Mouse (Mus musculus): ENCODE data around the gene Slitrk5. TPM values are rescaled to one million over a fixed set of nuclear protein-coding genes. Genes with fewer than 3 reads are reported as not detected.
"Not testable (repeated sequence)": the region's sequence is repeated elsewhere in the genome, so short reads cannot be mapped to it uniquely, and the experiment has no call there.

Gene Slitrk5
- 33.8 and 40.8 TPM in 2 replicates for polyA plus RNA-seq (2015; fragmentation: Nextera tagmentation; extraction: Ambion mirVana)

GRCm38 (mm10) chr14:111674664-111675147 lies at the start of gene Slitrk5:
TSS of gene Slitrk5 (plus strand) at chr14:111675097.
- peak within 1 kb of the TSS; percentile 73 for H3K4me2 ChIP-seq
- H3K36me3 ChIP-seq, result no peaks in the 10 kb centered on the region; the same call in 1 of the 2 replicates
- WGBS, result 1% methylated on average over 22 of the region's 22 CpGs
- H3K9me3 ChIP-seq, result no peaks in the 10 kb centered on the region
- peak within 1 kb of the TSS; percentile 99 for H3K27ac ChIP-seq (replicated peaks)
- peak; percentile 67 for ATAC-seq (ENCODE audit: low FRiP score, low read depth)
- peak within 1 kb of the TSS; percentile 93 for H3K9ac ChIP-seq
- peaks cover 3% of the 10 kb centered on the region for H3K4me1 ChIP-seq (replicated peaks)
- no peaks in the 10 kb centered on the region for H3K27me3 ChIP-seq
- peak within 1 kb of the TSS; percentile 98 for H3K4me3 ChIP-seq

- ATAC-seq (ENCODE audit: low FRiP score, low read depth), result no peak
- 38% methylated on average over 1 of the region's 1 CpGs for WGBS
- no peaks in the 10 kb centered on the region for H3K9me3 ChIP-seq
- H3K9ac ChIP-seq, result no peak overlapping the region
- H3K4me2 ChIP-seq, result peak overlapping the region; percentile 23; the same call in 1 of the 2 replicates
- no peak overlapping the region for H3K4me3 ChIP-seq
- H3K4me1 ChIP-seq (replicated peaks), result no peaks in the 10 kb centered on the region; the same call in 1 of the 2 replicates
- no peak overlapping the region for H3K27ac ChIP-seq (replicated peaks)
- H3K36me3 ChIP-seq, result no peaks in the 10 kb centered on the region
- H3K27me3 ChIP-seq, result no peaks in the 10 kb centered on the region
Measured at GRCm38 (mm10) chr14:111672942-111673341, 2.0 kb upstream of the Slitrk5 start.

GRCm38 (mm10) chr14:111675211-111676165 lies 591 bp downstream of the Slitrk5 start:
- Histone ChIP-seq H3K4me2 (peak overlapping the region; percentile 73), H3K27ac (replicated peaks) (peak overlapping the region; percentile 99), H3K4me1 (replicated peaks) (peaks cover 10% of the 10 kb centered on the region), H3K36me3 (peaks cover 4% of the 10 kb centered on the region; the same call in 1 of the 2 replicates), H3K4me3 (peak overlapping the region; percentile 98), H3K9me3 (no peaks in the 10 kb centered on the region), H3K9ac (peak overlapping the region; percentile 93), H3K27me3 (no peaks in the 10 kb centered on the region)
- peak; percentile 76 for ATAC-seq (ENCODE audit: low FRiP score, low read depth)
- WGBS, result under 1% methylated on average over 92 of the region's 94 CpGs

GRCm38 (mm10) chr14:111676166-111676581 lies 1.3 kb downstream of the Slitrk5 start:
- H3K4me1 ChIP-seq (replicated peaks), result peaks cover 17% of the 10 kb centered on the region
- H3K27me3 ChIP-seq, result no peaks in the 10 kb centered on the region
- peak; percentile 65 for ATAC-seq (ENCODE audit: low FRiP score, low read depth)
- H3K9me3 ChIP-seq, result no peaks in the 10 kb centered on the region
- peaks cover 4% of the 10 kb centered on the region; the same call in 1 of the 2 replicates for H3K36me3 ChIP-seq
- WGBS, result under 1% methylated on average over 19 of the region's 19 CpGs
- peak overlapping the region; percentile 93 for H3K9ac ChIP-seq
- H3K4me3 ChIP-seq, result peak overlapping the region; percentile 98
- peak overlapping the region; percentile 73 for H3K4me2 ChIP-seq
- peak overlapping the region; percentile 99 for H3K27ac ChIP-seq (replicated peaks)

- peak overlapping the region; percentile 93 for H3K9ac ChIP-seq
- peaks cover 24% of the 10 kb centered on the region for H3K4me1 ChIP-seq (replicated peaks)
- no peaks in the 10 kb centered on the region for H3K9me3 ChIP-seq
- peaks cover 4% of the 10 kb centered on the region; the same call in 1 of the 2 replicates for H3K36me3 ChIP-seq
- H3K4me2 ChIP-seq, result peak overlapping the region; percentile 73
- WGBS, result under 1% methylated on average over 18 of the region's 18 CpGs
- peak overlapping the region; percentile 99 for H3K27ac ChIP-seq (replicated peaks)
- peak; percentile 20 for ATAC-seq (ENCODE audit: low FRiP score, low read depth)
- H3K27me3 ChIP-seq, result no peaks in the 10 kb centered on the region
- H3K4me3 ChIP-seq, result peak overlapping the region; percentile 98
Measured at GRCm38 (mm10) chr14:111676851-111677291, 2.0 kb downstream of the Slitrk5 start.

GRCm38 (mm10) chr14:111677361-111678070 lies 2.6 kb downstream of the Slitrk5 start:
- Histone ChIP-seq H3K4me2 (peak overlapping the region; percentile 73), H3K4me3 (peak overlapping the region; percentile 98), H3K27ac (replicated peaks) (peak overlapping the region; percentile 99), H3K9ac (peak overlapping the region; percentile 93), H3K4me1 (replicated peaks) (peaks cover 27% of the 10 kb centered on the region), H3K27me3 (no peaks in the 10 kb centered on the region), H3K36me3 (peaks cover 4% of the 10 kb centered on the region; the same call in 1 of the 2 replicates), H3K9me3 (no peaks in the 10 kb centered on the region)
- WGBS, result 3% methylated on average over 17 of the region's 17 CpGs
- ATAC-seq (ENCODE audit: low FRiP score, low read depth), result no peak

GRCm38 (mm10) chr14:111680271-111680670 lies 5.4 kb downstream of the Slitrk5 start:
- Histone ChIP-seq H3K4me2 (peak overlapping the region; percentile 79), H3K4me1 (replicated peaks) (peaks cover 27% of the 10 kb centered on the region), H3K27me3 (no peaks in the 10 kb centered on the region), H3K27ac (replicated peaks) (no peak overlapping the region), H3K9me3 (no peaks in the 10 kb centered on the region), H3K4me3 (no peak overlapping the region), H3K36me3 (peaks cover 10% of the 10 kb centered on the region), H3K9ac (no peak overlapping the region)
- 73% methylated on average over 8 of the region's 8 CpGs for WGBS
- ATAC-seq (ENCODE audit: low FRiP score, low read depth), result no peak

GRCm38 (mm10) chr14:111681092-111681708 lies 6.3 kb downstream of the Slitrk5 start:
- peak overlapping the region; percentile 41 for H3K4me3 ChIP-seq
- H3K36me3 ChIP-seq, result peaks cover 10% of the 10 kb centered on the region
- peak overlapping the region; percentile 79 for H3K4me2 ChIP-seq
- WGBS, result under 1% methylated on average over 38 of the region's 38 CpGs
- peaks cover 27% of the 10 kb centered on the region for H3K4me1 ChIP-seq (replicated peaks)
- H3K27ac ChIP-seq (replicated peaks), result peak overlapping the region; percentile 23; the same call in 1 of the 2 replicates
- H3K9me3 ChIP-seq, result no peaks in the 10 kb centered on the region
- H3K27me3 ChIP-seq, result no peaks in the 10 kb centered on the region
- ATAC-seq (ENCODE audit: low FRiP score, low read depth), result peak; percentile 52
- H3K9ac ChIP-seq, result peak overlapping the region; percentile 52

- Histone ChIP-seq H3K4me1 (replicated peaks) (peaks cover 27% of the 10 kb centered on the region), H3K27me3 (no peaks in the 10 kb centered on the region), H3K9me3 (no peaks in the 10 kb centered on the region), H3K27ac (replicated peaks) (peak overlapping the region; percentile 23; the same call in 1 of the 2 replicates), H3K36me3 (peaks cover 10% of the 10 kb centered on the region), H3K4me2 (peak overlapping the region; percentile 79), H3K9ac (peak overlapping the region; percentile 52), H3K4me3 (peak overlapping the region; percentile 41)
- no peak for ATAC-seq (ENCODE audit: low FRiP score, low read depth)
- WGBS, result 10% methylated on average over 13 of the region's 13 CpGs
Measured at GRCm38 (mm10) chr14:111681773-111682172, 6.9 kb downstream of the Slitrk5 start.

- H3K9me3 ChIP-seq, result no peaks in the 10 kb centered on the region
- 60% methylated on average over 4 of the region's 4 CpGs for WGBS
- H3K4me1 ChIP-seq (replicated peaks), result peaks cover 27% of the 10 kb centered on the region
- H3K27me3 ChIP-seq, result no peaks in the 10 kb centered on the region
- H3K36me3 ChIP-seq, result peaks cover 10% of the 10 kb centered on the region
- H3K27ac ChIP-seq (replicated peaks), result no peak overlapping the region
- ATAC-seq (ENCODE audit: low FRiP score, low read depth), result no peak
- no peak overlapping the region for H3K4me2 ChIP-seq
- H3K4me3 ChIP-seq, result no peak overlapping the region
- no peak overlapping the region for H3K9ac ChIP-seq
Measured at GRCm38 (mm10) chr14:111683543-111683942, 8.6 kb downstream of the Slitrk5 start.

- not testable (repeated sequence) for H3K4me3 ChIP-seq; H3K9me3 ChIP-seq; H3K36me3 ChIP-seq; H3K27me3 ChIP-seq; H3K9ac ChIP-seq; ATAC-seq (ENCODE audit: low FRiP score, low read depth); H3K27ac ChIP-seq (replicated peaks); H3K4me1 ChIP-seq (replicated peaks); H3K4me2 ChIP-seq
- 87% methylated on average over 1 of the region's 1 CpGs for WGBS
Measured at GRCm38 (mm10) chr14:111690139-111690538, 15.2 kb downstream of the Slitrk5 start.

Data from hindbrain, embryonic 15.5 days (tissue).